Mouse (Mus musculus) megakaryocyte, embryonic 14.5 days (primary cell): Measurements from ENCODE around the gene Fam13c.

ENCODE experiments used
- FLI1 ChIP-seq: IDR thresholded peaks from 2 replicates; pipeline ENCODE4 v1.6.1; 2012; ENCODE audit warnings: low read length, inconsistent platforms, mixed read lengths
- GATA1 ChIP-seq: IDR thresholded peaks from 3 replicates; pipeline ENCODE4 v1.6.1; 2012; ENCODE audit warnings: mixed read lengths, low read length, inconsistent platforms, borderline replicate concordance

GRCm38 (mm10) chr10:70449206-70449605 lies 8.9 kb downstream of the Fam13c start:
- TF ChIP-seq FLI1 (no peak), GATA1 (no peak)
